In genomic region chr8:95901864-95902263, GRCm38 (mm10) we compare ENCODE assay signal across 12 mouse cellular contexts. TPM values are rescaled to one million over a fixed set of nuclear protein-coding genes. Genes with fewer than 3 reads are reported as not detected.
DNase-seq lines count a peak whose midpoint lies in the region; TF ChIP-seq lines count a peak whose summit lies in the region.
"Had no signal": no experiment of that assay in that cellular context is flagged by ENCODE, and none has a peak within 500 bp of the region (broad histone marks: within the 10 kb centered on the region; RNA-seq: fewer than 3 reads in every experiment).

No protein-coding gene starts in this region.

- no peak for TF ChIP-seq CTCF in kidney, adult 2 months (conservative IDR thresholded peaks at IDR 0.05; ENCODE audit: insufficient read depth, insufficient read length, low read depth, low read length)
- no peak for TF ChIP-seq CTCF in ES-Bruce4 (IDR thresholded peaks at IDR 0.05; ENCODE audit: low read depth, low read length)
- no peak for TF ChIP-seq CTCF in cerebellum, adult 2 months (IDR thresholded peaks at IDR 0.05; ENCODE audit: borderline replicate concordance, insufficient read depth, low read depth, low read length)

- TF ChIP-seq EP300 in ES-Bruce4 (IDR thresholded peaks at IDR 0.05; ENCODE audit: insufficient read depth, low read depth, low read length), result no peak

- 35% methylated on average over 7 of the region's 7 CpGs for WGBS in kidney, adult 2 months
- WGBS in cerebellum, adult 2 months, result 33% methylated on average over 7 of the region's 7 CpGs

- DNase-seq in kidney, postnatal 10 days, result peak; percentile 13
- DNase-seq in kidney, adult 2 months, result no peak
- DNase-seq in embryo, embryonic 10 days (ENCODE audit: low spot score), result peak; percentile 81
- DNase-seq in lung, postnatal 36 days, result peak; percentile 16
- no peak for DNase-seq in adipocyte (ENCODE audit: low spot score)
- no peak for DNase-seq in cerebellum, adult 2 months
- DNase-seq in gastrocnemius, adult 8-10 months (ENCODE audit: low spot score in 2 of 2), result no peak
- DNase-seq: heart, postnatal 4 days had no signal

- no peak overlapping the region for H3K27ac ChIP-seq in kidney, adult 2 months (ENCODE audit: insufficient read depth, low read depth, low read length)
- peak overlapping the region; percentile 19; the same call in 1 of the 2 replicates for H3K27ac ChIP-seq in ES-Bruce4 (ENCODE audit: insufficient read depth, low read length)
- H3K27ac ChIP-seq in cerebellum, adult 2 months (ENCODE audit: insufficient read depth, low read length), result no peak overlapping the region
- H3K27ac ChIP-seq: embryonic facial prominence, embryonic 12.5 days; heart, adult 2 months; stomach, embryonic 15.5 days had no signal

- H3K4me3 ChIP-seq in kidney, adult 2 months (ENCODE audit: insufficient read depth, low read depth, low read length), result no peak overlapping the region
- no peak overlapping the region for H3K4me3 ChIP-seq in ES-Bruce4 (ENCODE audit: low read depth, low read length)
- H3K4me3 ChIP-seq in cerebellum, adult 2 months (replicated peaks; ENCODE audit: insufficient read depth, low read depth, low read length), result no peak overlapping the region
- H3K4me3 ChIP-seq: embryonic facial prominence, embryonic 12.5 days; heart, adult 2 months; stomach, embryonic 15.5 days had no signal

- H3K36me3 ChIP-seq in kidney, adult 2 months (ENCODE audit: control insufficient read depth, insufficient read depth, low read length), result no peaks in the 10 kb centered on the region
- no peaks in the 10 kb centered on the region for H3K36me3 ChIP-seq in ES-Bruce4 (ENCODE audit: control insufficient read depth, insufficient read depth, low read length, poor library complexity, severe bottlenecking)
- H3K36me3 ChIP-seq: embryonic facial prominence, embryonic 12.5 days; stomach, embryonic 15.5 days had no signal

- 0 out of 2 replicates have a peak, but pooled peaks cover 4% of the 10 kb centered on the region for H3K4me1 ChIP-seq in kidney, adult 2 months (ENCODE audit: control insufficient read depth, insufficient read depth, low read length)
- H3K4me1 ChIP-seq in ES-Bruce4 (ENCODE audit: control insufficient read depth, insufficient read depth, low read length), result peaks cover 4% of the 10 kb centered on the region
- peaks cover 5% of the 10 kb centered on the region; the same call in 1 of the 2 replicates for H3K4me1 ChIP-seq in cerebellum, adult 2 months (ENCODE audit: control insufficient read depth, insufficient read depth, low read length)
- H3K4me1 ChIP-seq: stomach, embryonic 15.5 days had no signal

- no peaks in the 10 kb centered on the region for H3K9me3 ChIP-seq in ES-Bruce4 (replicated peaks; ENCODE audit: control insufficient read depth, insufficient read depth, low read length, poor library complexity, severe bottlenecking)
- H3K9me3 ChIP-seq: embryonic facial prominence, embryonic 12.5 days; stomach, embryonic 15.5 days had no signal

- TF ChIP-seq POLR2A in kidney, adult 2 months (IDR thresholded peaks at IDR 0.05; ENCODE audit: low read depth, low read length), result no peak
- TF ChIP-seq POLR2A in ES-Bruce4 (IDR thresholded peaks at IDR 0.05; ENCODE audit: insufficient read depth, low read length), result no peak
- TF ChIP-seq POLR2A in cerebellum, adult 2 months (IDR thresholded peaks at IDR 0.05; ENCODE audit: borderline replicate concordance, insufficient read depth, low read length), result no peak

- no peaks in the 10 kb centered on the region for H3K27me3 ChIP-seq in kidney, adult 2 months (replicated peaks; ENCODE audit: control insufficient read depth, insufficient read depth, low read length)
- no peaks in the 10 kb centered on the region for H3K27me3 ChIP-seq in ES-Bruce4 (ENCODE audit: control insufficient read depth, insufficient read depth, low read length, poor library complexity, severe bottlenecking)
- no peaks in the 10 kb centered on the region for H3K27me3 ChIP-seq in cerebellum, adult 2 months (ENCODE audit: control insufficient read depth, insufficient read depth, low read length)
- H3K27me3 ChIP-seq: embryonic facial prominence, embryonic 12.5 days; stomach, embryonic 15.5 days had no signal

- H3K9ac ChIP-seq in ES-Bruce4 (ENCODE audit: low read depth, poor library complexity, severe bottlenecking), result no peak overlapping the region
- H3K9ac ChIP-seq: embryonic facial prominence, embryonic 12.5 days; stomach, embryonic 15.5 days had no signal

RNA-seq across cellular contexts. Expression of gene Got2, which starts 13.5 kb away (rescaled TPM):
- polyA plus RNA-seq in kidney, adult 2 months (2012; rRNA removed), result 269 and 296 TPM in 2 replicates
- 190 and 192 TPM in 2 replicates for polyA plus RNA-seq in ES-Bruce4 (2011; ENCODE audit: insufficient read depth, insufficient read length, low read depth, missing spikeins)
- 285 and 286 TPM in 2 replicates for polyA plus RNA-seq in cerebellum, adult 2 months (2012; rRNA removed)
- 100 to 1,000 TPM; 320 to 408 (median 353) TPM for total RNA-seq in gastrocnemius, adult 8-10 months (2022)

RNA-seq across cellular contexts. Expression of gene Slc38a7, which starts 48.5 kb away (rescaled TPM):
- 22.3 and 24.7 TPM in 2 replicates for polyA plus RNA-seq in kidney, adult 2 months (2012; rRNA removed)
- 21.6 and 23.0 TPM in 2 replicates for polyA plus RNA-seq in ES-Bruce4 (2011; ENCODE audit: insufficient read depth, insufficient read length, low read depth, missing spikeins)
- 25.4 and 26.4 TPM in 2 replicates for polyA plus RNA-seq in cerebellum, adult 2 months (2012; rRNA removed)
- total RNA-seq in gastrocnemius, adult 8-10 months (2022), result 1 to 10 TPM; 5.2 to 6.8 (median 5.6) TPM

Comparison
In these comparisons a context has a peak if more than half of its experiments do, and no peak if none do; other contexts are left out.
1. DNase-seq: peak in kidney, postnatal 10 days (single experiment), embryo, embryonic 10 days (single experiment) and lung, postnatal 36 days (single experiment); none in kidney, adult 2 months (single experiment), adipocyte (single experiment), cerebellum, adult 2 months (0 of 2) and gastrocnemius, adult 8-10 months (0 of 2).